ENCODE assay signal across 13 mouse cellular contexts in genomic region chr12:3568461-3568991, GRCm38 (mm10). TPM values are rescaled to one million over a fixed set of nuclear protein-coding genes. Genes with fewer than 3 reads are reported as not detected.
A peak's percentile ranks its signal among the peaks of the same experiment; 100 is the strongest.
DNase-seq lines count a peak whose midpoint lies in the region; ATAC-seq lines count a peak whose summit lies in the region.
"Had no signal": no experiment of that assay in that cellular context is flagged by ENCODE, and none has a peak within 500 bp of the region (broad histone marks: within the 10 kb centered on the region; RNA-seq: fewer than 3 reads in every experiment).

No protein-coding gene starts in this region.

- no peak overlapping the region for H3K27ac ChIP-seq in intestine, embryonic 16.5 days (ENCODE audit: low read length)
- H3K27ac ChIP-seq: heart, embryonic 13.5 days had no signal

- DNase-seq in frontal cortex, postnatal 25 days (ENCODE audit: low spot score in 2 of 2): no peak
- DNase-seq in right cerebral cortex, adult 18-20 months: peak; percentile 90
- DNase-seq in right cerebral cortex, postnatal 4 days: no peak
- peak; percentile 57 for DNase-seq in thymus, postnatal 14 days
- DNase-seq in urinary bladder, adult 2 months (ENCODE audit: low spot score): no peak
- DNase-seq: kidney, adult 9 months; lung, postnatal 4 days had no signal

- H3K4me1 ChIP-seq in intestine, embryonic 16.5 days (ENCODE audit: control insufficient read depth, insufficient read depth, low read length): peaks cover 12% of the 10 kb centered on the region

- H3K9ac ChIP-seq in intestine, embryonic 16.5 days (ENCODE audit: low read depth, low read length): no peak overlapping the region
- H3K9ac ChIP-seq: heart, embryonic 13.5 days had no signal

- no peaks in the 10 kb centered on the region for H3K27me3 ChIP-seq in intestine, embryonic 16.5 days (replicated peaks; ENCODE audit: control insufficient read depth, insufficient read depth, low read length)
- H3K27me3 ChIP-seq: heart, embryonic 13.5 days; Patski had no signal

- no peaks in the 10 kb centered on the region for H3K9me3 ChIP-seq in intestine, embryonic 16.5 days (ENCODE audit: control insufficient read depth, low read length)
- H3K9me3 ChIP-seq: heart, embryonic 13.5 days had no signal

- H3K36me3 ChIP-seq in intestine, embryonic 16.5 days (ENCODE audit: control insufficient read depth, insufficient read depth, low read length): no peaks in the 10 kb centered on the region
- H3K36me3 ChIP-seq: heart, embryonic 13.5 days had no signal

- peak; percentile 64 for ATAC-seq in frontal cortex, adult (ENCODE audit: low TSS enrichment)
- ATAC-seq in megakaryocyte progenitor cell, adult 5-6 weeks (replicated peaks; ENCODE audit: poor library complexity): peak; percentile 26; the same call in 1 of the 2 replicates
- no peak for ATAC-seq in intestine, embryonic 16.5 days
- ATAC-seq: Patski had no signal

- no peak overlapping the region for H3K4me2 ChIP-seq in intestine, embryonic 16.5 days (ENCODE audit: low read depth, low read length)
- H3K4me2 ChIP-seq: heart, embryonic 13.5 days had no signal

- H3K4me3 ChIP-seq in intestine, embryonic 16.5 days (ENCODE audit: low read length): no peak overlapping the region
- H3K4me3 ChIP-seq: heart, embryonic 13.5 days; myocyte had no signal

- WGBS in intestine, embryonic 16.5 days: 67% methylated on average over 5 of the region's 5 CpGs

RNA-seq across cellular contexts. Expression of gene Dtnb, which starts 3.7 kb away (rescaled TPM):
- total RNA-seq in megakaryocyte progenitor cell, adult 5-6 weeks (2015): 12.4 and 16.1 TPM in 2 replicates
- 12.6 and 16.1 TPM in 2 replicates for total RNA-seq in megakaryocyte progenitor cell, adult 5-6 weeks (2017)
- polyA plus RNA-seq in urinary bladder, adult 2 months (2012; rRNA removed): 21.2 and 24.9 TPM in 2 replicates
- polyA plus RNA-seq in intestine, embryonic 16.5 days (2015; fragmentation: Nextera tagmentation; extraction: Ambion mirVana): 17.1 and 17.3 TPM in 2 replicates

Comparison
In these comparisons a context has a peak if more than half of its experiments do, and no peak if none do; other contexts are left out.
1. DNase-seq: peak in right cerebral cortex, adult 18-20 months (single experiment) and thymus, postnatal 14 days (single experiment); none in frontal cortex, postnatal 25 days (0 of 2), right cerebral cortex, postnatal 4 days (single experiment) and urinary bladder, adult 2 months (single experiment).